Mouse (Mus musculus) thymus, adult 2 months (tissue): ENCODE measurements at regions not wholly inside any gene's neighbourhood (a gene's known extent, or its start where the extent isn't known, plus 50 kb on each side); places are given as distances from the start of the nearest gene placed in this dataset.

Experiments used
- DNase-seq: peaks from one replicate; pipeline ENCODE4 v3.0.0; 2021
- H3K27ac ChIP-seq: fragments of 200-500 bp; 2 replicates; pipeline ENCODE4 v1.5.1; 2012; ENCODE audit warnings: low read length, control low read depth; ENCODE audit not compliant: control insufficient read depth, insufficient read depth
- H3K27me3 ChIP-seq: fragments of 200-500 bp; 2 replicates; pipeline ENCODE4 v1.6.1; 2012; ENCODE audit warnings: mild to moderate bottlenecking, low read length, moderate library complexity, mixed read lengths; ENCODE audit not compliant: control insufficient read depth, insufficient read depth
- H3K36me3 ChIP-seq: fragments of 200-500 bp; 2 replicates; pipeline ENCODE4 v1.6.1; 2012; ENCODE audit warnings: mild to moderate bottlenecking, low read length, moderate library complexity; ENCODE audit not compliant: control insufficient read depth, insufficient read depth
- H3K4me1 ChIP-seq: fragments of 200-500 bp; replicated peaks from 2 replicates; pipeline ENCODE4 v1.6.1; 2012; ENCODE audit warnings: low read length; ENCODE audit not compliant: control insufficient read depth, insufficient read depth
- H3K4me3 ChIP-seq: fragments of 200-500 bp; 2 replicates; pipeline ENCODE4 v1.5.1; 2012; ENCODE audit warnings: mild to moderate bottlenecking, low read length, control low read depth, moderate library complexity; ENCODE audit not compliant: control insufficient read depth, insufficient read depth
- CTCF ChIP-seq: fragments of 200-500 bp; IDR thresholded peaks from 2 replicates; pipeline ENCODE4 v1.5.1; 2012; ENCODE audit warnings: mild to moderate bottlenecking, control low read depth, low read length, moderate library complexity, borderline replicate concordance; ENCODE audit not compliant: control insufficient read depth, poor library complexity, insufficient read depth; ENCODE audit errors: extremely low read depth
- POLR2A ChIP-seq: fragments of 200-500 bp; IDR thresholded peaks from 2 replicates; pipeline ENCODE4 v1.6.1; 2012; ENCODE audit warnings: mild to moderate bottlenecking, low read length, control low read depth, moderate library complexity; ENCODE audit not compliant: control insufficient read depth, poor library complexity, insufficient read depth; ENCODE audit errors: extremely low read depth
- WGBS: fragments of 180-500 bp; shearing (Covaris S2); methylation state at CpG from one replicate; pipeline ENCODE4 v1.1.7; 2018; 5-methylcytosine and 5-hydroxymethylcytosine counted together

- TF ChIP-seq POLR2A (no peak), CTCF (no peak)
- no peak for DNase-seq
- Histone ChIP-seq H3K4me3 (no peak overlapping the region), H3K4me1 (no peaks in the 10 kb centered on the region), H3K27me3 (no peaks in the 10 kb centered on the region), H3K36me3 (no peaks in the 10 kb centered on the region), H3K27ac (no peak overlapping the region)
- WGBS: 84% methylated on average over 5 of the region's 5 CpGs
Observed at GRCm38 (mm10) chr8:7718898-7719696, 941.9 kb downstream of the Efnb2 start.

GRCm38 (mm10) chr8:7710764-7711163 lies 950.3 kb downstream of the Efnb2 start:
- H3K4me1 ChIP-seq: no peaks in the 10 kb centered on the region
- DNase-seq: no peak
- H3K27ac ChIP-seq: no peak overlapping the region
- TF ChIP-seq POLR2A (no peak), CTCF (no peak)
- WGBS: 51% methylated on average over 1 of the region's 1 CpGs
- no peaks in the 10 kb centered on the region for H3K27me3 ChIP-seq
- no peak overlapping the region for H3K4me3 ChIP-seq
- no peaks in the 10 kb centered on the region for H3K36me3 ChIP-seq

- Histone ChIP-seq H3K4me3 (no peak overlapping the region), H3K27ac (no peak overlapping the region), H3K4me1 (no peaks in the 10 kb centered on the region), H3K27me3 (no peaks in the 10 kb centered on the region), H3K36me3 (no peaks in the 10 kb centered on the region)
- no peak for DNase-seq
- 86% methylated on average over 1 of the region's 1 CpGs for WGBS
- TF ChIP-seq CTCF (no peak), POLR2A (no peak)
Observed at GRCm38 (mm10) chr8:7709406-7709805, 951.6 kb downstream of the Efnb2 start.

- Histone ChIP-seq H3K27me3 (no peaks in the 10 kb centered on the region), H3K36me3 (no peaks in the 10 kb centered on the region), H3K4me1 (no peaks in the 10 kb centered on the region), H3K4me3 (no peak overlapping the region), H3K27ac (no peak overlapping the region)
- WGBS: 90% methylated on average over 2 of the region's 2 CpGs
- no peak for TF ChIP-seq POLR2A
- no peak for TF ChIP-seq CTCF
- DNase-seq: no peak
Observed at GRCm38 (mm10) chr8:7691355-7691996, 969.6 kb downstream of the Efnb2 start.

- Histone ChIP-seq H3K27me3 (no peaks in the 10 kb centered on the region), H3K27ac (no peak overlapping the region), H3K4me3 (no peak overlapping the region), H3K4me1 (no peaks in the 10 kb centered on the region), H3K36me3 (no peaks in the 10 kb centered on the region)
- TF ChIP-seq POLR2A: no peak
- TF ChIP-seq CTCF: no peak
- DNase-seq: no peak
Observed at GRCm38 (mm10) chr8:7653804-7654203, 1007.2 kb downstream of the Efnb2 start.
